Mouse (Mus musculus): Measurements from ENCODE around the gene Plekha4. TPM values are rescaled to one million over a fixed set of nuclear protein-coding genes. Genes with fewer than 3 reads are reported as not detected.

Gene Plekha4
- polyA plus RNA-seq, 1 experiment from 2014 or later: 0.81 TPM

GRCm38 (mm10) chr7:45560843-45561623 is 34.9 kb downstream of the Plekha4 start:
- H3K4me3 ChIP-seq (replicated peaks; ENCODE audit: low read length): no peak overlapping the region
- H3K9me3 ChIP-seq (ENCODE audit: control insufficient read depth, low read length): no peaks in the 10 kb centered on the region
- WGBS: 21% methylated on average over 17 of the region's 17 CpGs
- H3K36me3 ChIP-seq (ENCODE audit: control insufficient read depth, insufficient read depth): no peaks in the 10 kb centered on the region
- no peaks in the 10 kb centered on the region for H3K4me1 ChIP-seq (replicated peaks; ENCODE audit: control insufficient read depth, insufficient read depth, low read length)
- peak; percentile 72; the same call in 1 of the 2 replicates for ATAC-seq
- no peak overlapping the region for H3K9ac ChIP-seq (replicated peaks; ENCODE audit: low read depth, low read length)
- no peak overlapping the region for H3K4me2 ChIP-seq (ENCODE audit: low read length)
- H3K27ac ChIP-seq (ENCODE audit: low read length): no peak overlapping the region
- H3K27me3 ChIP-seq (replicated peaks; ENCODE audit: control insufficient read depth, insufficient read depth, low read length): no peaks in the 10 kb centered on the region

GRCm38 (mm10) chr7:45561624-45562520 is 35.7 kb downstream of the Plekha4 start:
- no peak overlapping the region for H3K9ac ChIP-seq (replicated peaks; ENCODE audit: low read depth, low read length)
- no peak overlapping the region for H3K4me2 ChIP-seq (ENCODE audit: low read length)
- no peak overlapping the region for H3K27ac ChIP-seq (ENCODE audit: low read length)
- no peaks in the 10 kb centered on the region for H3K9me3 ChIP-seq (ENCODE audit: control insufficient read depth, low read length)
- 59% methylated on average over 11 of the region's 12 CpGs for WGBS
- no peaks in the 10 kb centered on the region for H3K4me1 ChIP-seq (replicated peaks; ENCODE audit: control insufficient read depth, insufficient read depth, low read length)
- ATAC-seq: 0 out of 2 replicates have a peak, but pooled peaks have one; percentile 6
- no peaks in the 10 kb centered on the region for H3K36me3 ChIP-seq (ENCODE audit: control insufficient read depth, insufficient read depth)
- H3K4me3 ChIP-seq (replicated peaks; ENCODE audit: low read length): no peak overlapping the region
- H3K27me3 ChIP-seq (replicated peaks; ENCODE audit: control insufficient read depth, insufficient read depth, low read length): no peaks in the 10 kb centered on the region

GRCm38 (mm10) chr7:45564811-45565210 is 38.7 kb downstream of the Plekha4 start:
- ATAC-seq: no peak
- Histone ChIP-seq H3K27ac (ENCODE audit: low read length) (no peak overlapping the region), H3K27me3 (replicated peaks; ENCODE audit: control insufficient read depth, insufficient read depth, low read length) (no peaks in the 10 kb centered on the region), H3K4me1 (replicated peaks; ENCODE audit: control insufficient read depth, insufficient read depth, low read length) (peaks cover 10% of the 10 kb centered on the region), H3K9me3 (ENCODE audit: control insufficient read depth, low read length) (no peaks in the 10 kb centered on the region), H3K4me3 (replicated peaks; ENCODE audit: low read length) (no peak overlapping the region), H3K9ac (replicated peaks; ENCODE audit: low read depth, low read length) (no peak overlapping the region), H3K36me3 (ENCODE audit: control insufficient read depth, insufficient read depth) (no peaks in the 10 kb centered on the region), H3K4me2 (ENCODE audit: low read length) (no peak overlapping the region)
- WGBS: 80% methylated on average over 2 of the region's 2 CpGs

- Histone ChIP-seq H3K4me2 (ENCODE audit: low read length) (no peak overlapping the region), H3K4me3 (replicated peaks; ENCODE audit: low read length) (no peak overlapping the region), H3K9me3 (ENCODE audit: control insufficient read depth, low read length) (no peaks in the 10 kb centered on the region), H3K4me1 (replicated peaks; ENCODE audit: control insufficient read depth, insufficient read depth, low read length) (peaks cover 13% of the 10 kb centered on the region), H3K27me3 (replicated peaks; ENCODE audit: control insufficient read depth, insufficient read depth, low read length) (no peaks in the 10 kb centered on the region), H3K27ac (ENCODE audit: low read length) (no peak overlapping the region), H3K9ac (replicated peaks; ENCODE audit: low read depth, low read length) (no peak overlapping the region), H3K36me3 (ENCODE audit: control insufficient read depth, insufficient read depth) (no peaks in the 10 kb centered on the region)
- ATAC-seq: no peak
- WGBS: 86% methylated on average over 9 of the region's 9 CpGs
Measured at GRCm38 (mm10) chr7:45565446-45565845, 39.3 kb downstream of the Plekha4 start.

- H3K27ac ChIP-seq (ENCODE audit: low read length): no peak overlapping the region
- no peak for ATAC-seq
- peaks cover 25% of the 10 kb centered on the region for H3K4me1 ChIP-seq (replicated peaks; ENCODE audit: control insufficient read depth, insufficient read depth, low read length)
- H3K36me3 ChIP-seq (ENCODE audit: control insufficient read depth, insufficient read depth): no peaks in the 10 kb centered on the region
- WGBS: 68% methylated on average over 8 of the region's 8 CpGs
- H3K4me2 ChIP-seq (ENCODE audit: low read length): no peak overlapping the region; the same call in 1 of the 2 replicates
- H3K27me3 ChIP-seq (replicated peaks; ENCODE audit: control insufficient read depth, insufficient read depth, low read length): no peaks in the 10 kb centered on the region
- no peaks in the 10 kb centered on the region for H3K9me3 ChIP-seq (ENCODE audit: control insufficient read depth, low read length)
- no peak overlapping the region for H3K4me3 ChIP-seq (replicated peaks; ENCODE audit: low read length)
- no peak overlapping the region for H3K9ac ChIP-seq (replicated peaks; ENCODE audit: low read depth, low read length)
Measured at GRCm38 (mm10) chr7:45567112-45567779, 41.1 kb downstream of the Plekha4 start.

GRCm38 (mm10) chr7:45567780-45568516 is 41.8 kb downstream of the Plekha4 start:
- H3K4me1 ChIP-seq (replicated peaks; ENCODE audit: control insufficient read depth, insufficient read depth, low read length): peaks cover 25% of the 10 kb centered on the region
- peak overlapping the region; percentile 60 for H3K4me3 ChIP-seq (replicated peaks; ENCODE audit: low read length)
- H3K9ac ChIP-seq (replicated peaks; ENCODE audit: low read depth, low read length): peak overlapping the region; percentile 63
- H3K27ac ChIP-seq (ENCODE audit: low read length): peak overlapping the region; percentile 73
- H3K36me3 ChIP-seq (ENCODE audit: control insufficient read depth, insufficient read depth): no peaks in the 10 kb centered on the region
- H3K4me2 ChIP-seq (ENCODE audit: low read length): peak overlapping the region; percentile 93
- 2% methylated on average over 24 of the region's 24 CpGs for WGBS
- peak; percentile 95 for ATAC-seq
- H3K9me3 ChIP-seq (ENCODE audit: control insufficient read depth, low read length): no peaks in the 10 kb centered on the region
- no peaks in the 10 kb centered on the region for H3K27me3 ChIP-seq (replicated peaks; ENCODE audit: control insufficient read depth, insufficient read depth, low read length)

- H3K9ac ChIP-seq (replicated peaks; ENCODE audit: low read depth, low read length): peak overlapping the region; percentile 63
Measured at GRCm38 (mm10) chr7:45568601-45569473, 42.7 kb downstream of the Plekha4 start.

GRCm38 (mm10) chr7:45570103-45570741 is 44.1 kb downstream of the Plekha4 start, which contains the start of gene Bcat2:
Gene Bcat2, plus strand, starts transcription at chr7:45570153.
- under 1% methylated on average over 42 of the region's 42 CpGs for WGBS
- Histone ChIP-seq H3K4me2 (ENCODE audit: low read length) (peak within 1 kb of the TSS; percentile 62), H3K9me3 (ENCODE audit: control insufficient read depth, low read length) (no peaks in the 10 kb centered on the region), H3K27me3 (replicated peaks; ENCODE audit: control insufficient read depth, insufficient read depth, low read length) (no peaks in the 10 kb centered on the region), H3K9ac (replicated peaks; ENCODE audit: low read depth, low read length) (peak within 1 kb of the TSS; percentile 95), H3K4me3 (replicated peaks; ENCODE audit: low read length) (peak within 1 kb of the TSS; percentile 80), H3K27ac (ENCODE audit: low read length) (peak within 1 kb of the TSS; percentile 88), H3K4me1 (replicated peaks; ENCODE audit: control insufficient read depth, insufficient read depth, low read length) (peaks cover 25% of the 10 kb centered on the region), H3K36me3 (ENCODE audit: control insufficient read depth, insufficient read depth) (no peaks in the 10 kb centered on the region)
- peak; percentile 51 for ATAC-seq

More at GRCm38 (mm10) chr7:45568601-45569473, 42.7 kb downstream of the Plekha4 start:
- H3K27me3 ChIP-seq (replicated peaks; ENCODE audit: control insufficient read depth, insufficient read depth, low read length): no peaks in the 10 kb centered on the region
- H3K4me1 ChIP-seq (replicated peaks; ENCODE audit: control insufficient read depth, insufficient read depth, low read length): peaks cover 25% of the 10 kb centered on the region
- no peaks in the 10 kb centered on the region for H3K36me3 ChIP-seq (ENCODE audit: control insufficient read depth, insufficient read depth)
- no peaks in the 10 kb centered on the region for H3K9me3 ChIP-seq (ENCODE audit: control insufficient read depth, low read length)
- H3K4me2 ChIP-seq (ENCODE audit: low read length): peak overlapping the region; percentile 93
- WGBS: 80% methylated on average over 10 of the region's 10 CpGs
- ATAC-seq: no peak
- H3K27ac ChIP-seq (ENCODE audit: low read length): peak overlapping the region; percentile 71
- H3K4me3 ChIP-seq (replicated peaks; ENCODE audit: low read length): peak overlapping the region; percentile 60

Data from forebrain, embryonic 16.5 days (tissue).